Mouse (Mus musculus): ENCODE measurements around the gene Ankub1.

Ankub1 gene

DNA sequence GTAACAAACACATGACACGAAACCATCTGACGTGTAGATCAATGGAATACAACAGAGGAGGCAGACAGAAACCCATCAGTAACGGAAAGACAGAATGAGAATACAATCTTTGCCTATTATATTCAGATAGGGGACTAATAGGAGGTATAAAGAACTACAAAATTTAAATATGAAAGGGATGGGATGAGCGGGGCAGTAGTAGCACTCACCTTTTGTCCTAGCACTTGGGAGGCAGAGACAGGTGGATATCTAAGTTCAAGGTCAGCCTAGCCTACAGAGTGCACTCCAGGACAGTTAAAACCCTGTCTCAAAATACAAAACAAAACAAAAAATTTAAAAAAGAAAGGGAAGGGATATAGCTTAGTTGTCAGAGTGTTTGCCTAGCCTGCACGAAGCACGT, 49.4 kb downstream of the Ankub1 start:
- no peak for DNase-seq (ENCODE audit: low read depth, low spot score)

DNA sequence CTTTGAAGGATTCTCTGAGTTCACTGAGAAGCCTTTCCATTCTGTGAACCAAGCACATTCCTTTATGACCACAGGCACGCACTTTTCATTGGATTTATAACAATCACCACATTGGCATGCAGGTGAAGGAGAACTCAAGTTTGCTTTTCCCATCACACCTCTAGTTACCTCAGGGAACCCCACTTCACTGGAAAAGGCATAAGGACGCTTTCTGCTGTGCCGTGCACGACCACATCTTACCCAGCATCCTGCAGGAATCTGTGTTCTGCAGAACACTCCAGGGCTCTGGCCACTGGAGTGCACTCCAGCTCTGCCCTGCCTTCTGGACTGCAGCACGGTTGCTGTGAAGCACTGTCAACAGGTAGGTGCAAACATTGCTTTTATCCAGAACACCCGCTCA, 55.0 kb downstream of the Ankub1 start:
- no peak for DNase-seq (ENCODE audit: low read depth, low spot score)

DNA sequence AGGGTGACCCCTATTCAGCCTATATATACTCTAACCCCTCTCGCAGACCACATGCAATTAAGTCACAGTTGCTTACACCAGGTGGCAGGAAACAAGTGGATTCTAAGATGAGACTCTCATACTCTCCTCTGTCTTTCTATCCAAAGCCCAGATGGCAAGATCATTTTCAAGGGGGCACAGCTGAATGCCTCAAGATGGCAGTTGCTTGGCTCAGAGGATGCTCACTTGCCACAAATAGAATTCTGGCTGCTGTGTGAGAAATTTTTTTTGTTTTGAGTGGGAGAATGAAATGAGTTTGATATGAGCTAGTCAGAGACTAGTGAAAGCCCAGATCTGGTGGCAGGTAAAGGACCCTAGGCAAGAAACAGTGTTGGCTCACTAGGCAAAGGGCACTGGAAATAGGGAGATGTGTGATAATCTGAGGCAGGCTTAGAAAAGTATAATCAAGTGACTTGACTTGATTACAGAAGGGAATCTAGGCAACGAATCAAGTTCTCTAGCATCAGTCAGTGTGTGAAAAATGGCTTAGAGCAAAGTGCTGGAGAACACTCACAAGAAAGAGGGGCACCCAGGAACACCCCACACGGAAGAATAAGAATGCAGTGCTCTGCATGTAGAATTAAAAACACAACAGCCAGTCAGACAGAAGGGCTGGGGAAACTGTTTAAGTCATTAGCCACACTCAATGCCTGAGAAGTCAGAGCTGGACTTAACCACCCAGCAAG, 57.7 kb downstream of the Ankub1 start:
- DNase-seq (ENCODE audit: low read depth, low spot score), result no peak

DNA sequence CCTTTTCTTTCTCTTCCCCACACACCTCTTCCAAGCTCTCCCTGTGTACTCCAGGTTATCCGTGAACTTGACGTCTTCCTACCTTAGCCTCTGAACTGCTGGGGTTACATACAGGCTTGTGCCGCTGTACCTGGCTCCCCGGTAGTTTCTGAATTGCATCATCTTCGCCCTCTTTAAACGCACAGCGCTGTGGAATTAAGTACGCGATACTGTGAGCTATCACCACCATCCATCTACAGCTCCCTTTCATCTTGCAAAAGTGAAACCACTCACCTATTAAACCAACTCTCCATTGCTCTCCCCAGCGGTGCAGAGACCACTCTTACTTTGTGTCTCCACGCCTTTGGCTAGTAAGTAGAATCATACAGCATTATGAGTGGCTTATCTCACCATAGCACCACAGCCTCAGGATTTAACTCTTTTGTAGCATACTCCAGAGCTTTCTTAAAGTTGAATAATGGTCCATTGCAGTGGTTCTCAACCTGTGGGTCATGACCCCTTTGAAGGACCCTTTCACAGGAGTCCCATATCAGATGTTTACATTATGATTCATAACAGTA, 65.6 kb downstream of the Ankub1 start:
- no peak for DNase-seq (ENCODE audit: low read depth, low spot score)

DNA sequence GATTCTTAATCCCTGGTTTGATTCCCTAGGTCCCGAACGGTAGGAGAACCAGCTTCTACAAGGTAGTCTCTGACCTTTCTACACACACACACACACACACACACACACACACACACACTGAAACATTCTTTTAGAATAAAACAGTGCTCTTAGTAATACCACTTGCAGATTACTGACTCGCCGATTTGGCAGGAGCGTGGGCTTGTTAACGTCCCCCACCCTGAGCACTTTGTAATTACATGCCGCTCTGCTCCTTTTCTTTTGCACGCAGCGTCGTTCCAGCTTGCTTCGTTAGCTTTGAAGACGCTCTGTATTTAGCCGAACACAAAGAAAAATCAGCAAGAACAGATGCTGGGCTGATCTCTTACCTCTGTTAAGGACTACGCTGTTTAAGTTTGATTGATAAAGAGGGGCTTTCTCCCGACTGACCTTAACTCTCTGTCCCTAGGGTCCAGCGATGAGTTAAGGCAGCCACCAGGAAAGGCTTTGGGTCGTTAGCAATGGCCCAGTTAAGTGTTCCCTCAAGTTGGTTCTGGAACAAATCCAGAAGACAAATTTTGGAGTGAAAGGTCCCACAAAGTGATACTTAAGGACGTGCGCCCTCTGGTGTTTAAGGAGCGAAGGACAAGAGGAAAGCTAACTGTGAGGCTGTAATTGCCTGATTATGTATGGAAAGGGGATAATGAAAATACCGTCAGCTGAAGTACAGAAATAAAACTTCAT, 67.2 kb downstream of the Ankub1 start:
- peak; percentile 77 for DNase-seq (ENCODE audit: low read depth, low spot score)

DNA sequence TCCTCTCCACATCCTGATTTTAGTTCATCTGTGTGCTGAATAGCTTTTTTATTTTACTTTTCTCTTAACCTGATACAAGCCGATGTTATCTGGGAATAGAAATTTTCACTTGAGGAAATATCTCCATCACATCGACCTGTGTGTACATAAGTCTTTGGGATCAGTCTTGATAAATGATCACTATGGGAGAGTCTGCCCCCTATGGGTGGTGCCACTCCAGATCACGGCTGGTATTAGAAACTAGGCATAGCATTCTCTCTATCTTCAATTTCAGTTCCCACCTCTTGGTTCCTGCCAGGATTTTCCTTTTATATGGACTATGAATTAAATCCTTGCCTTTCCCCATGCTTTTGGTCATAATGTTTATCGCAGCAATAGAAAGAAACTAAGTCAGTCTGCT, 72.9 kb downstream of the Ankub1 start:
- DNase-seq (ENCODE audit: low read depth, low spot score), result no peak

DNA sequence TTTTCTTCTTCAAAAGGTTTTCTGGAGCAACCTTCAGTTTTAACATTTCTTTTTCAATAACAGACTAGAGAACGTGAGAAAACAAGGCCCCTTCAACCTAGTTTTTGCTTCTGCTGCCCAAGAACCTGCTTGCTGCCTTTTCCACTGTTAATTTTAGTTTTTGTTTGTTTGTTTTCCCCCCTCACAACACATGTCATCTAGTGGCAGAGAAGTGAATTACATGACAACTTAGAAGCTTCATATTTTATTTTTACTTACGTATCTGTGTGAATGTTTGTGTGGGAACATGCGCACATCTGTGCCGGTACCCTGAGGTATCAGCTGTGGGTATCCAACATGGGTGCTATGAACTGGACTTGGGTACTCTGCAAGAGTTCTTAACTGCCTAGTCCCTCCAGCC, 76.9 kb downstream of the Ankub1 start:
- DNase-seq (ENCODE audit: low read depth, low spot score), result no peak

DNA sequence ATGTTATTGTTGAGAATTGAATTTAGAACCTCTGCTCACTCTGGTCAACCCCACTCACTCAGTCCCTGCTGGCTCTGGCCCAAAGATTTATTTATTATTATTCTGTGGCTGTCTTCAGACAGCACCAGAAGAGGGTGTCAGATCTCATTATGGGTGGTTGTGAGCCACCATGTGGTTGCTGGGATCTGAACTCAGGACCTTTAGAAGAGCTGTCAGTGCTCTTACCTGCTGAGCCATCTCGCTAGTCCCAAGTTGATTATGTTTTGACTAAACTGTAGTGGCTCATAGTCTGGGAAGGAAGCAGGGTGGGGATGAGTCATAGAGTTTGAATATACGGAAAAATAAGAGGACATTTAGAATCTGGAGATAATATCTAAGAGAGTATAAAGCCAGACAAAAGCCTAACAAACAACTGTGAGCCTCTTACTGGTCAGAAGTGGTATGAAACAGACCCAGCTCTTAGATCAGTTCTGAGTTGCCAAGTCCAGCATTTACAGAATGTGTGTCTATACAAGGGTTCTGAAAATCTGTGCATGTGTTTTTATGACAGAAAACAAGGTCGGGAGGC, 80.1 kb downstream of the Ankub1 start:
- DNase-seq (ENCODE audit: low read depth, low spot score), result no peak

DNA sequence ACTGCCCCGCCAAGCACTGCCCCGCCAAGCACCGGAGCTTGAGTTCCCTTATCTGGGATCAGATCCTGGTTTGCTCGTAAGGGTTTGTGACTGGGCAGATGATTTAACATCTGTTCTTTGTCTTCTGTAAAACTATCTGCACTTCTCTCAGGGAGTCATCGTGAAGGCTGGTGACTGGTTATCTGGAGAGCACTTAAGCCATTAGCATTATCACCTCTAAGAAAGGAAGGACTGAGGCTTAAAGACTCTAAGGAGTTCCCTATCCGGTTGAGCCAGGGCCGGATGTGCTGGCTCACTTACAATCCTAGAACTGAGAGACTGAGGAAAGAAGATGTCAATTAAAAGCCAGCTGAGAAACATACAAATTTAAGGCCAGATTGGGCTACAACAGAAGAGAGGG, 80.8 kb downstream of the Ankub1 start:
- no peak for DNase-seq (ENCODE audit: low read depth, low spot score)
